Mouse (Mus musculus) retina, postnatal 1 day (tissue): Measurements from ENCODE around the gene L3mbtl3.

Experiments used
- DNase-seq: peaks from one replicate; pipeline ENCODE4 v3.0.0-alpha.2; 2012

L3mbtl3 gene

GRCm38 (mm10) chr10:26333966-26334365 is 41.8 kb downstream of the L3mbtl3 start:
- DNase-seq, result no peak

GRCm38 (mm10) chr10:26332781-26333180 is 43.0 kb downstream of the L3mbtl3 start:
- no peak for DNase-seq

GRCm38 (mm10) chr10:26328843-26329242 is 46.9 kb downstream of the L3mbtl3 start:
- DNase-seq, result no peak

GRCm38 (mm10) chr10:26327691-26328542 is 47.9 kb downstream of the L3mbtl3 start:
- peak; percentile 95 for DNase-seq

- DNase-seq, result no peak
These were observed 48.5 kb downstream of the L3mbtl3 start for GRCm38 (mm10) chr10:26327291-26327690.

- DNase-seq, result no peak
These were observed 50.5 kb downstream of the L3mbtl3 start for GRCm38 (mm10) chr10:26325320-26325719.

GRCm38 (mm10) chr10:26322344-26323051 is 53.3 kb downstream of the L3mbtl3 start:
- DNase-seq, result no peak

- DNase-seq, result no peak
These were observed 55.1 kb downstream of the L3mbtl3 start for GRCm38 (mm10) chr10:26320679-26321078.

GRCm38 (mm10) chr10:26314327-26314726 is 61.4 kb downstream of the L3mbtl3 start:
- no peak for DNase-seq

- DNase-seq, result no peak
These were observed 72.3 kb downstream of the L3mbtl3 start for GRCm38 (mm10) chr10:26303485-26303884.

GRCm38 (mm10) chr10:26302336-26302735 is 73.4 kb downstream of the L3mbtl3 start:
- DNase-seq, result no peak

GRCm38 (mm10) chr10:26297626-26298025 is 78.1 kb downstream of the L3mbtl3 start:
- no peak for DNase-seq

GRCm38 (mm10) chr10:26297200-26297599 is 78.6 kb downstream of the L3mbtl3 start:
- DNase-seq, result no peak

- DNase-seq, result no peak
These were observed 88.6 kb downstream of the L3mbtl3 start for GRCm38 (mm10) chr10:26287136-26287535.

GRCm38 (mm10) chr10:26280009-26280408 is 95.8 kb downstream of the L3mbtl3 start:
- no peak for DNase-seq

- no peak for DNase-seq
These were observed 100.4 kb downstream of the L3mbtl3 start for GRCm38 (mm10) chr10:26275414-26275813.

- DNase-seq, result no peak
These were observed 111.9 kb downstream of the L3mbtl3 start for GRCm38 (mm10) chr10:26263744-26264459.

GRCm38 (mm10) chr10:26259908-26260307 is 115.9 kb downstream of the L3mbtl3 start:
- no peak for DNase-seq

- DNase-seq, result no peak
These were observed 126.2 kb downstream of the L3mbtl3 start for GRCm38 (mm10) chr10:26249426-26250165.

- DNase-seq, result no peak
These were observed 131.3 kb downstream of the L3mbtl3 start for GRCm38 (mm10) chr10:26244466-26244865.

GRCm38 (mm10) chr10:26243203-26243602 is 132.6 kb downstream of the L3mbtl3 start:
- no peak for DNase-seq

GRCm38 (mm10) chr10:26239090-26239489 is 136.7 kb downstream of the L3mbtl3 start:
- DNase-seq, result no peak

- DNase-seq, result no peak
These were observed 137.2 kb downstream of the L3mbtl3 start for GRCm38 (mm10) chr10:26238559-26238958.
